Mouse (Mus musculus) forebrain, embryonic 13.5 days (tissue): ENCODE results near the gene Mbd6. TPM values are rescaled to one million over a fixed set of nuclear protein-coding genes. Genes with fewer than 3 reads are reported as not detected.

Experiments
- ATAC-seq: fragments of 200-750 bp; cut with Nextera tagmentation; 2 replicates; pipeline ENCODE4 v1.8.0; 2017
- H3K27ac ChIP-seq: fragments of 300-500 bp; sonication (generic); 2 replicates; pipeline ENCODE4 v1.5.1; 2015; ENCODE audit warnings: inconsistent platforms, mild to moderate bottlenecking, moderate library complexity
- H3K27me3 ChIP-seq: fragments of 300-500 bp; sonication (generic); 2 replicates; pipeline ENCODE4 v1.6.1; 2015; ENCODE audit warnings: mild to moderate bottlenecking, inconsistent platforms
- H3K36me3 ChIP-seq: fragments of 300-500 bp; sonication (generic); 2 replicates; pipeline ENCODE4 v1.6.1; 2015; ENCODE audit warnings: mild to moderate bottlenecking, inconsistent platforms; ENCODE audit not compliant: poor library complexity, severe bottlenecking
- H3K4me1 ChIP-seq: fragments of 300-500 bp; sonication (generic); 2 replicates; pipeline ENCODE4 v1.6.1; 2015; ENCODE audit warnings: inconsistent platforms
- H3K4me2 ChIP-seq: fragments of 300-500 bp; sonication (generic); 2 replicates; pipeline ENCODE4 v1.6.1; 2015; ENCODE audit warnings: inconsistent platforms, mild to moderate bottlenecking, moderate library complexity
- H3K4me3 ChIP-seq: fragments of 300-500 bp; sonication (generic); 2 replicates; pipeline ENCODE4 v1.5.1; 2015; ENCODE audit warnings: mild to moderate bottlenecking, inconsistent platforms
- H3K9ac ChIP-seq: fragments of 300-500 bp; sonication (generic); 2 replicates; pipeline ENCODE4 v1.6.1; 2015; ENCODE audit warnings: mild to moderate bottlenecking, inconsistent platforms
- H3K9me3 ChIP-seq: fragments of 300-500 bp; sonication (generic); replicated peaks from 2 replicates; pipeline ENCODE4 v1.6.1; 2016; ENCODE audit warnings: inconsistent platforms
- WGBS: fragments of 180-500 bp; shearing (Covaris S2); methylation state at CpG from one replicate; pipeline ENCODE4 v1.1.7; 2015; 5-methylcytosine and 5-hydroxymethylcytosine counted together
- polyA plus RNA-seq: library from polyadenylated mRNA; unstranded; fragments of >200 nt; fragmentation: Nextera tagmentation; extraction: Ambion mirVana; gene quantifications from 2 replicates; pipeline ENCODE4 v1.2.1, GENCODE M21; 2015

Mbd6 gene
- polyA plus RNA-seq, 1 experiment from 2014 or later, result 13.6 TPM

- peak overlapping the region; percentile 88 for H3K4me2 ChIP-seq
- peak overlapping the region; percentile 68 for H3K4me3 ChIP-seq
- H3K9me3 ChIP-seq, result no peaks in the 10 kb centered on the region
- WGBS, result 54% methylated on average over 5 of the region's 5 CpGs
- H3K27ac ChIP-seq, result no peak overlapping the region; the same call in 1 of the 2 replicates
- no peaks in the 10 kb centered on the region for H3K27me3 ChIP-seq
- peak overlapping the region; percentile 73 for H3K9ac ChIP-seq
- peaks cover 44% of the 10 kb centered on the region for H3K36me3 ChIP-seq
- no peak for ATAC-seq
- peaks cover 48% of the 10 kb centered on the region for H3K4me1 ChIP-seq
Observed at GRCm38 (mm10) chr10:127291881-127292638, 3.2 kb upstream of the Mbd6 start.

- peaks cover 56% of the 10 kb centered on the region for H3K4me1 ChIP-seq
- ATAC-seq, result peak; percentile 43
Observed at GRCm38 (mm10) chr10:127290930-127291880, 2.4 kb upstream of the Mbd6 start.

GRCm38 (mm10) chr10:127290307-127290929 is 1.6 kb upstream of the Mbd6 start:
- peak; percentile 90 for ATAC-seq
- Histone ChIP-seq H3K4me3 (peak overlapping the region; percentile 68), H3K27ac (peak overlapping the region; percentile 98), H3K9ac (peak overlapping the region; percentile 86), H3K36me3 (peaks cover 43% of the 10 kb centered on the region), H3K9me3 (no peaks in the 10 kb centered on the region), H3K4me2 (peak overlapping the region; percentile 88), H3K27me3 (no peaks in the 10 kb centered on the region), H3K4me1 (peaks cover 64% of the 10 kb centered on the region)
- 0% methylated on average over 44 of the region's 47 CpGs for WGBS

More at GRCm38 (mm10) chr10:127290930-127291880, 2.4 kb upstream of the Mbd6 start:
- H3K36me3 ChIP-seq, result peaks cover 43% of the 10 kb centered on the region
- 4% methylated on average over 19 of the region's 19 CpGs for WGBS
- H3K27ac ChIP-seq, result peak overlapping the region; percentile 98
- no peaks in the 10 kb centered on the region for H3K27me3 ChIP-seq
- peak overlapping the region; percentile 88 for H3K4me2 ChIP-seq
- H3K4me3 ChIP-seq, result peak overlapping the region; percentile 68
- H3K9me3 ChIP-seq, result no peaks in the 10 kb centered on the region
- H3K9ac ChIP-seq, result peak overlapping the region; percentile 73

GRCm38 (mm10) chr10:127289573-127290191 is 864 bp upstream of the Mbd6 start:
- ATAC-seq, result peak; percentile 7
- Histone ChIP-seq H3K9ac (peak overlapping the region; percentile 86), H3K27ac (peak overlapping the region; percentile 98), H3K27me3 (no peaks in the 10 kb centered on the region), H3K36me3 (peaks cover 43% of the 10 kb centered on the region), H3K4me2 (peak overlapping the region; percentile 88), H3K4me1 (peaks cover 72% of the 10 kb centered on the region), H3K4me3 (peak overlapping the region; percentile 68), H3K9me3 (no peaks in the 10 kb centered on the region)
- under 1% methylated on average over 15 of the region's 15 CpGs for WGBS

GRCm38 (mm10) chr10:127288328-127288799 is 454 bp downstream of the Mbd6 start:
- WGBS, result 0% methylated on average over 18 of the region's 28 CpGs
- H3K27ac ChIP-seq, result peak overlapping the region; percentile 98
- H3K4me3 ChIP-seq, result peak overlapping the region; percentile 68
- peak overlapping the region; percentile 86 for H3K9ac ChIP-seq
- H3K27me3 ChIP-seq, result no peaks in the 10 kb centered on the region
- H3K4me1 ChIP-seq, result peaks cover 75% of the 10 kb centered on the region
- H3K9me3 ChIP-seq, result no peaks in the 10 kb centered on the region
- peak; percentile 1; the same call in 1 of the 2 replicates for ATAC-seq
- H3K4me2 ChIP-seq, result peak overlapping the region; percentile 88
- H3K36me3 ChIP-seq, result peaks cover 43% of the 10 kb centered on the region

GRCm38 (mm10) chr10:127287936-127288293 is 903 bp downstream of the Mbd6 start:
- 1% methylated on average over 3 of the region's 3 CpGs for WGBS
- peaks cover 70% of the 10 kb centered on the region for H3K4me1 ChIP-seq

GRCm38 (mm10) chr10:127287271-127287935 is 1.4 kb downstream of the Mbd6 start:
- WGBS, result 75% methylated on average over 15 of the region's 15 CpGs
- H3K4me2 ChIP-seq, result peak overlapping the region; percentile 88
- no peaks in the 10 kb centered on the region for H3K27me3 ChIP-seq
- peak overlapping the region; percentile 68 for H3K4me3 ChIP-seq
- H3K4me1 ChIP-seq, result peaks cover 65% of the 10 kb centered on the region
- H3K27ac ChIP-seq, result peak overlapping the region; percentile 98
- H3K9ac ChIP-seq, result peak overlapping the region; percentile 86
- H3K36me3 ChIP-seq, result peaks cover 50% of the 10 kb centered on the region
- no peaks in the 10 kb centered on the region for H3K9me3 ChIP-seq
- ATAC-seq, result no peak

More at GRCm38 (mm10) chr10:127287936-127288293, 903 bp downstream of the Mbd6 start:
- ATAC-seq, result no peak
- H3K27me3 ChIP-seq, result no peaks in the 10 kb centered on the region
- peak overlapping the region; percentile 68 for H3K4me3 ChIP-seq
- peaks cover 45% of the 10 kb centered on the region for H3K36me3 ChIP-seq
- H3K9me3 ChIP-seq, result no peaks in the 10 kb centered on the region
- H3K27ac ChIP-seq, result peak overlapping the region; percentile 98
- peak overlapping the region; percentile 88 for H3K4me2 ChIP-seq
- peak overlapping the region; percentile 86 for H3K9ac ChIP-seq

- H3K27me3 ChIP-seq, result no peaks in the 10 kb centered on the region
- H3K27ac ChIP-seq, result 0 out of 2 replicates have a peak overlapping the region, but pooled peaks have one; percentile 16
- H3K4me1 ChIP-seq, result peaks cover 58% of the 10 kb centered on the region
- 43% methylated on average over 7 of the region's 7 CpGs for WGBS
- peak overlapping the region; percentile 88 for H3K4me2 ChIP-seq
- peaks cover 56% of the 10 kb centered on the region for H3K36me3 ChIP-seq
- H3K9ac ChIP-seq, result peak overlapping the region; percentile 86
- peak overlapping the region; percentile 68 for H3K4me3 ChIP-seq
- no peaks in the 10 kb centered on the region for H3K9me3 ChIP-seq
- no peak for ATAC-seq
Observed at GRCm38 (mm10) chr10:127286730-127287129, 2.1 kb downstream of the Mbd6 start.

- no peak for ATAC-seq
- 71% methylated on average over 7 of the region's 7 CpGs for WGBS
- Histone ChIP-seq H3K27ac (0 out of 2 replicates have a peak overlapping the region, but pooled peaks have one; percentile 16), H3K27me3 (no peaks in the 10 kb centered on the region), H3K4me3 (peak overlapping the region; percentile 68; the same call in 1 of the 2 replicates), H3K9me3 (no peaks in the 10 kb centered on the region), H3K4me1 (peaks cover 53% of the 10 kb centered on the region), H3K4me2 (peak overlapping the region; percentile 88), H3K9ac (peak overlapping the region; percentile 86), H3K36me3 (peaks cover 62% of the 10 kb centered on the region)
Observed at GRCm38 (mm10) chr10:127286194-127286593, 2.6 kb downstream of the Mbd6 start.

- Histone ChIP-seq H3K9ac (peak overlapping the region; percentile 45), H3K36me3 (peaks cover 67% of the 10 kb centered on the region), H3K4me2 (no peak overlapping the region), H3K4me1 (peaks cover 50% of the 10 kb centered on the region), H3K9me3 (no peaks in the 10 kb centered on the region), H3K4me3 (no peak overlapping the region), H3K27ac (peak overlapping the region; percentile 48), H3K27me3 (no peaks in the 10 kb centered on the region)
- WGBS, result 70% methylated on average over 11 of the region's 13 CpGs
- ATAC-seq, result no peak
Observed at GRCm38 (mm10) chr10:127285644-127286043, 3.2 kb downstream of the Mbd6 start.
